ENCODE assay signal across 8 mouse cellular contexts in genomic region chr1:167307674-167308073, GRCm38 (mm10). TPM values are rescaled to one million over a fixed set of nuclear protein-coding genes. Genes with fewer than 3 reads are reported as not detected.
A peak's percentile ranks its signal among the peaks of the same experiment; 100 is the strongest.
DNase-seq lines count a peak whose midpoint lies in the region; ATAC-seq and TF ChIP-seq lines count a peak whose summit lies in the region.

No protein-coding gene starts in this region.

- H3K79me2 ChIP-seq in myocyte (ENCODE audit: control insufficient read depth, insufficient read depth) = peaks cover 21% of the 10 kb centered on the region

- 57% methylated on average over 11 of the region's 11 CpGs for WGBS in kidney, postnatal 0 days
- WGBS in hindbrain, embryonic 14.5 days = 67% methylated on average over 11 of the region's 11 CpGs

- peak overlapping the region; percentile 94 for H3K4me2 ChIP-seq in kidney, postnatal 0 days (ENCODE audit: low read length)
- peak overlapping the region; percentile 94 for H3K4me2 ChIP-seq in hindbrain, embryonic 14.5 days (replicated peaks)
- H3K4me2 ChIP-seq in myocyte (ENCODE audit: low read depth) = peak overlapping the region; percentile 72

- TF ChIP-seq POLR2A in bone marrow macrophage, adult 2 months (IDR thresholded peaks at IDR 0.05; ENCODE audit: borderline replicate concordance, low read depth, low read length) = no peak
- peak; percentile 17 for TF ChIP-seq POLR2A in myocyte (IDR thresholded peaks at IDR 0.05; ENCODE audit: insufficient read length, low read depth)

- H3K27ac ChIP-seq in kidney, postnatal 0 days = 0 out of 2 replicates have a peak overlapping the region, but pooled peaks have one; percentile 95
- H3K27ac ChIP-seq in bone marrow macrophage, adult 2 months (ENCODE audit: insufficient read depth, low read depth, low read length) = peak overlapping the region; percentile 64
- peak overlapping the region; percentile 97 for H3K27ac ChIP-seq in hindbrain, embryonic 14.5 days

- no peaks in the 10 kb centered on the region for H3K27me3 ChIP-seq in kidney, postnatal 0 days (ENCODE audit: insufficient read depth, low read length)
- H3K27me3 ChIP-seq in hindbrain, embryonic 14.5 days (ENCODE audit: control insufficient read depth, insufficient read depth, low read length) = no peaks in the 10 kb centered on the region
- no peaks in the 10 kb centered on the region for H3K27me3 ChIP-seq in myocyte (ENCODE audit: control insufficient read depth, insufficient read depth, insufficient read length)

- peak overlapping the region; percentile 68 for H3K4me3 ChIP-seq in kidney, postnatal 0 days (replicated peaks; ENCODE audit: low read depth, low read length)
- H3K4me3 ChIP-seq in bone marrow macrophage, adult 2 months (ENCODE audit: insufficient read depth, low read length) = peak overlapping the region; percentile 95
- H3K4me3 ChIP-seq in hindbrain, embryonic 14.5 days (replicated peaks; ENCODE audit: low read length) = peak overlapping the region; percentile 92
- H3K4me3 ChIP-seq in myocyte = peak overlapping the region; percentile 92

- DNase-seq in kidney, postnatal 0 days (ENCODE audit: low spot score) = no peak
- DNase-seq in kidney, adult 8-10 months = no peak
- DNase-seq in hindbrain, embryonic 14.5 days (ENCODE audit: low spot score) = no peak
- DNase-seq in adrenal gland, postnatal 36 days = no peak
- no peak for DNase-seq in gastrocnemius, postnatal 4 days (ENCODE audit: low spot score in 2 of 2)
- DNase-seq in spleen, adult 12 weeks (ENCODE audit: low spot score) = no peak

- peak overlapping the region; percentile 96 for H3K9ac ChIP-seq in kidney, postnatal 0 days (ENCODE audit: low read depth, low read length)
- peak overlapping the region; percentile 96 for H3K9ac ChIP-seq in hindbrain, embryonic 14.5 days

- 0 out of 2 replicates have a peak, but pooled peaks cover 4% of the 10 kb centered on the region for H3K4me1 ChIP-seq in kidney, postnatal 0 days (replicated peaks; ENCODE audit: insufficient read depth, low read length)
- peaks cover 2% of the 10 kb centered on the region; the same call in 1 of the 2 replicates for H3K4me1 ChIP-seq in bone marrow macrophage, adult 2 months (ENCODE audit: control insufficient read depth, insufficient read depth, low read length)
- H3K4me1 ChIP-seq in hindbrain, embryonic 14.5 days (replicated peaks; ENCODE audit: control insufficient read depth, insufficient read depth, low read length) = peaks cover 6% of the 10 kb centered on the region

- no peak for TF ChIP-seq CTCF in kidney, postnatal 0 days (IDR thresholded peaks at IDR 0.05; ENCODE audit: low read depth)
- TF ChIP-seq CTCF in bone marrow macrophage, adult 2 months (IDR thresholded peaks at IDR 0.05; ENCODE audit: low read depth, low read length) = no peak

- H3ac ChIP-seq in myocyte (ENCODE audit: control insufficient read depth, insufficient read length) = peak overlapping the region; percentile 84

- ATAC-seq in kidney, postnatal 0 days (replicated peaks; ENCODE audit: low FRiP score, low read depth) = no peak
- no peak for ATAC-seq in hindbrain, embryonic 14.5 days (ENCODE audit: low FRiP score)

- no peaks in the 10 kb centered on the region for H3K9me3 ChIP-seq in kidney, postnatal 0 days (replicated peaks; ENCODE audit: low read length)
- no peaks in the 10 kb centered on the region for H3K9me3 ChIP-seq in hindbrain, embryonic 14.5 days (ENCODE audit: control insufficient read depth, low read length)

- no peaks in the 10 kb centered on the region for H3K36me3 ChIP-seq in kidney, postnatal 0 days (ENCODE audit: insufficient read depth, low read length)
- peaks cover 15% of the 10 kb centered on the region for H3K36me3 ChIP-seq in hindbrain, embryonic 14.5 days (replicated peaks; ENCODE audit: control insufficient read depth, insufficient read depth)
- no peaks in the 10 kb centered on the region for H3K36me3 ChIP-seq in myocyte (ENCODE audit: control insufficient read depth, insufficient read depth)

TF ChIP-seq in myocyte, 11 proteins besides CTCF, POLR2A, EP300 and RAD21:
- TF ChIP-seq TCF3 (IDR thresholded peaks at IDR 0.05; ENCODE audit: insufficient read length, low read depth) (no peak), MYOG (IDR thresholded peaks at IDR 0.05; ENCODE audit: control insufficient read depth in 1 of 3, insufficient read depth in 1 of 3, insufficient read length in 2 of 3, low read depth in 2 of 3) (no peak), USF1 (IDR thresholded peaks at IDR 0.05; ENCODE audit: low read depth) (no peak), MYOD1 (IDR thresholded peaks at IDR 0.05; ENCODE audit: control insufficient read depth in 1 of 3, insufficient read length in 2 of 3, low read depth in 2 of 3) (no peak), TCF12 (IDR thresholded peaks at IDR 0.05; ENCODE audit: insufficient read depth, poor library complexity, severe bottlenecking) (no peak), MAX (IDR thresholded peaks at IDR 0.05; ENCODE audit: low read depth) (no peak), E2F4 (IDR thresholded peaks at IDR 0.05; ENCODE audit: insufficient read depth) (no peak), SRF (IDR thresholded peaks at IDR 0.05; ENCODE audit: control insufficient read depth, insufficient read length, low read depth) (no peak), REST (IDR thresholded peaks at IDR 0.05; ENCODE audit: insufficient read depth, insufficient read length) (no peak), CEBPB (IDR thresholded peaks at IDR 0.05; ENCODE audit: insufficient read depth, poor library complexity, severe bottlenecking) (no peak), POLR2AphosphoS2 (IDR thresholded peaks at IDR 0.05; ENCODE audit: insufficient read length, low read depth) (no peak)
TF ChIP-seq in myocyte: peak in this region for 0.

RNA-seq across cellular contexts. Expression of gene Tmco1, which starts 0.5 kb away (rescaled TPM):
- polyA plus RNA-seq in kidney, postnatal 0 days (2015; fragmentation: Nextera tagmentation; extraction: Ambion mirVana) = 134 and 137 TPM in 2 replicates
- 113 and 116 TPM in 2 replicates for polyA plus RNA-seq in bone marrow macrophage, adult 2 months (2012; ENCODE audit: insufficient read depth, insufficient read length, missing spikeins)
- 67.8 and 72.0 TPM in 2 replicates for polyA plus RNA-seq in hindbrain, embryonic 14.5 days (2014; fragmentation: Nextera tagmentation; extraction: Ambion mirVana)
- polyA plus RNA-seq in myocyte (2012; fragmentation: generic; extraction: Trizol) = 57.2 TPM
- total RNA-seq in adrenal gland, postnatal 36 days (2021) = 100 to 1,000 TPM; 148 to 170 TPM
- total RNA-seq in gastrocnemius, postnatal 4 days (2021) = 10 to 100 TPM; 45.2 to 50.6 TPM

RNA-seq across cellular contexts. Expression of gene Uck2, which starts 22.6 kb away (rescaled TPM):
- polyA plus RNA-seq in kidney, postnatal 0 days (2015; fragmentation: Nextera tagmentation; extraction: Ambion mirVana) = 50.9 and 51.0 TPM in 2 replicates
- polyA plus RNA-seq in bone marrow macrophage, adult 2 months (2012; ENCODE audit: insufficient read depth, insufficient read length, missing spikeins) = 6.9 and 7.4 TPM in 2 replicates
- polyA plus RNA-seq in hindbrain, embryonic 14.5 days (2014; fragmentation: Nextera tagmentation; extraction: Ambion mirVana) = 48.8 and 49.6 TPM in 2 replicates
- polyA plus RNA-seq in myocyte (2012; fragmentation: generic; extraction: Trizol) = 66.7 TPM
- total RNA-seq in adrenal gland, postnatal 36 days (2021) = 10 to 100 TPM; 60.6 to 65.0 TPM
- 10 to 100 TPM; 26.9 to 29.9 TPM for total RNA-seq in gastrocnemius, postnatal 4 days (2021)

RNA-seq across cellular contexts. Expression of gene Aldh9a1, which starts 42.1 kb away (rescaled TPM):
- 54.3 and 64.6 TPM in 2 replicates for polyA plus RNA-seq in kidney, postnatal 0 days (2015; fragmentation: Nextera tagmentation; extraction: Ambion mirVana)
- polyA plus RNA-seq in bone marrow macrophage, adult 2 months (2012; ENCODE audit: insufficient read depth, insufficient read length, missing spikeins) = 94.8 and 97.4 TPM in 2 replicates
- polyA plus RNA-seq in hindbrain, embryonic 14.5 days (2014; fragmentation: Nextera tagmentation; extraction: Ambion mirVana) = 32.3 and 36.4 TPM in 2 replicates
- polyA plus RNA-seq in myocyte (2012; fragmentation: generic; extraction: Trizol) = 17.6 TPM
- total RNA-seq in adrenal gland, postnatal 36 days (2021) = 10 to 100 TPM; 63.5 to 87.4 TPM
- 10 to 100 TPM; 11.0 to 16.8 TPM for total RNA-seq in gastrocnemius, postnatal 4 days (2021)
